Mouse (Mus musculus) CD4-positive naive resting alpha-beta T cell, adult 76 days (primary cell): Measurements from ENCODE around the gene Slc12a5. TPM values are rescaled to one million over a fixed set of nuclear protein-coding genes. Genes with fewer than 3 reads are reported as not detected.

Experiments used
- total RNA-seq: library from RNA; stranded (reverse); gene quantifications from one replicate; pipeline ENCODE4 v1.2.4, GENCODE M21; 2023

Gene Slc12a5
- not detected for total RNA-seq

GRCm38 (mm10) chr2:164960716-164961441, at the start of gene Slc12a5:
TSS of gene Slc12a5 (plus strand) at chr2:164960802.

GRCm38 (mm10) chr2:164911086-164912048, 49.2 kb upstream of the Slc12a5 start, which contains the start of gene Zfp335:
TSS of gene Zfp335 (minus strand) at chr2:164911757.

GRCm38 (mm10) chr2:164940140-164940830, 20.3 kb upstream of the Slc12a5 start, which contains the start of gene Mmp9:
TSS of gene Mmp9 (plus strand) at chr2:164940780.

GRCm38 (mm10) chr2:165034131-165035057, 73.8 kb downstream of the Slc12a5 start, which contains the start of gene Ncoa5:
TSS of gene Ncoa5 (minus strand) at chr2:165034867.

Other genes starting within 250 kb of the Slc12a5 start
- not detected for gene Spint5, start 245.5 kb upstream of the Slc12a5 start, total RNA-seq
- not detected for gene Wfdc3, start 214.9 kb upstream of the Slc12a5 start, total RNA-seq
- 49.4 TPM for gene Dnttip1, start 214.8 kb upstream of the Slc12a5 start, total RNA-seq
- 2.8 TPM for gene Ube2c, start 190.9 kb upstream of the Slc12a5 start, total RNA-seq
- 1.2 TPM for gene Tnnc2, start 180.8 kb upstream of the Slc12a5 start, total RNA-seq
- 0.35 TPM for gene Snx21, start 175.0 kb upstream of the Slc12a5 start, total RNA-seq
- 33.9 TPM for gene Acot8, start 155.9 kb upstream of the Slc12a5 start, total RNA-seq
- gene Zswim3, start 155.7 kb upstream of the Slc12a5 start, total RNA-seq: 2.2 TPM
- gene Zswim1, start 138.1 kb upstream of the Slc12a5 start, total RNA-seq: 10.8 TPM
- gene Spata25, start 132.3 kb upstream of the Slc12a5 start, total RNA-seq: not detected
- 103 TPM for gene Ctsa, start 127.9 kb upstream of the Slc12a5 start, total RNA-seq
- gene Neurl2, start 127.3 kb upstream of the Slc12a5 start, total RNA-seq: 0.59 TPM
- 2.6 TPM for gene Pltp, start 103.1 kb upstream of the Slc12a5 start, total RNA-seq
- 144 TPM for gene Pcif1, start 81.5 kb upstream of the Slc12a5 start, total RNA-seq
- gene Zfp335, start 49.0 kb upstream of the Slc12a5 start, total RNA-seq: 53.7 TPM
- gene Mmp9, start 20.0 kb upstream of the Slc12a5 start, total RNA-seq: 1.6 TPM
- 41.4 TPM for gene Ncoa5, start 74.1 kb downstream of the Slc12a5 start, total RNA-seq
- 10.3 TPM for gene Cd40, start 94.8 kb downstream of the Slc12a5 start, total RNA-seq
- gene 1700025C18Rik, start 129.9 kb downstream of the Slc12a5 start, total RNA-seq: not detected